Mouse (Mus musculus) hindbrain, embryonic 16.5 days (tissue): ENCODE measurements around the gene Akt2. TPM values are rescaled to one million over a fixed set of nuclear protein-coding genes. Genes with fewer than 3 reads are reported as not detected.

ENCODE experiments used
- ATAC-seq: fragments of 200-750 bp; cut with Nextera tagmentation; 2 replicates; pipeline ENCODE4 v1.8.0; 2017; ENCODE audit warnings: moderate TSS enrichment, moderate library complexity
- H3K27ac ChIP-seq: fragments of 300-500 bp; sonication (generic); 2 replicates; pipeline ENCODE4 v1.5.1; 2014; ENCODE audit warnings: low read depth, mild to moderate bottlenecking, control low read depth, low read length, moderate library complexity
- H3K27me3 ChIP-seq: fragments of 300-500 bp; sonication (generic); replicated peaks from 2 replicates; pipeline ENCODE4 v1.6.1; 2014; ENCODE audit warnings: low read length; ENCODE audit not compliant: control insufficient read depth, insufficient read depth
- H3K36me3 ChIP-seq: fragments of 300-500 bp; sonication (generic); 2 replicates; pipeline ENCODE4 v1.6.1; 2014; ENCODE audit warnings: mild to moderate bottlenecking, low read length, moderate library complexity, mixed read lengths; ENCODE audit not compliant: control insufficient read depth, insufficient read depth
- H3K4me1 ChIP-seq: fragments of 300-500 bp; sonication (generic); 2 replicates; pipeline ENCODE4 v1.6.1; 2014; ENCODE audit warnings: low read depth, low read length; ENCODE audit not compliant: control insufficient read depth, insufficient read depth
- H3K4me2 ChIP-seq: fragments of 300-500 bp; sonication (generic); 2 replicates; pipeline ENCODE4 v1.6.1; 2014; ENCODE audit warnings: mild to moderate bottlenecking, low read length, control low read depth, moderate library complexity
- H3K4me3 ChIP-seq: fragments of 300-500 bp; sonication (generic); 2 replicates; pipeline ENCODE4 v1.5.1; 2014; ENCODE audit warnings: mild to moderate bottlenecking, low read length, control low read depth, moderate library complexity
- H3K9ac ChIP-seq: fragments of 300-500 bp; sonication (generic); 2 replicates; pipeline ENCODE4 v1.6.1; 2014; ENCODE audit warnings: low read depth, mild to moderate bottlenecking, control low read depth, low read length, moderate library complexity
- H3K9me3 ChIP-seq: fragments of 300-500 bp; sonication (generic); 2 replicates; pipeline ENCODE4 v1.6.1; 2014; ENCODE audit warnings: mild to moderate bottlenecking, low read length, moderate library complexity; ENCODE audit not compliant: control insufficient read depth
- WGBS: fragments of 180-500 bp; shearing (Covaris S2); extraction: QIAGEN DNeasy Blood & Tissue Kit; methylation state at CpG from one replicate; pipeline ENCODE4 v1.1.7; 2014; 5-methylcytosine and 5-hydroxymethylcytosine counted together
- polyA plus RNA-seq: library from polyadenylated mRNA; unstranded; fragments of >200 nt; fragmentation: Nextera tagmentation; extraction: Ambion mirVana; gene quantifications from 2 replicates; pipeline ENCODE4 v1.2.1, GENCODE M21; 2015

The Akt2 gene
- polyA plus RNA-seq, 1 experiment from 2014 or later, result 63.0 TPM

GRCm38 (mm10) chr7:27609285-27609684, 17.9 kb downstream of the Akt2 start:
- 98% methylated on average over 4 of the region's 4 CpGs for WGBS
- ATAC-seq, result no peak

GRCm38 (mm10) chr7:27609688-27610087, 18.3 kb downstream of the Akt2 start:
- peaks cover 41% of the 10 kb centered on the region for H3K4me1 ChIP-seq
- no peaks in the 10 kb centered on the region for H3K9me3 ChIP-seq
- no peak overlapping the region for H3K27ac ChIP-seq
- 77% methylated on average over 2 of the region's 2 CpGs for WGBS
- no peak overlapping the region for H3K4me3 ChIP-seq
- ATAC-seq, result no peak
- H3K4me2 ChIP-seq, result no peak overlapping the region
- H3K27me3 ChIP-seq, result no peaks in the 10 kb centered on the region
- H3K9ac ChIP-seq, result no peak overlapping the region
- H3K36me3 ChIP-seq, result no peaks in the 10 kb centered on the region

More at GRCm38 (mm10) chr7:27609285-27609684, 17.9 kb downstream of the Akt2 start:
- Histone ChIP-seq H3K4me1 (peaks cover 41% of the 10 kb centered on the region), H3K36me3 (no peaks in the 10 kb centered on the region), H3K4me3 (no peak overlapping the region), H3K27ac (no peak overlapping the region), H3K27me3 (no peaks in the 10 kb centered on the region), H3K9me3 (no peaks in the 10 kb centered on the region), H3K4me2 (no peak overlapping the region), H3K9ac (no peak overlapping the region)

DNA sequence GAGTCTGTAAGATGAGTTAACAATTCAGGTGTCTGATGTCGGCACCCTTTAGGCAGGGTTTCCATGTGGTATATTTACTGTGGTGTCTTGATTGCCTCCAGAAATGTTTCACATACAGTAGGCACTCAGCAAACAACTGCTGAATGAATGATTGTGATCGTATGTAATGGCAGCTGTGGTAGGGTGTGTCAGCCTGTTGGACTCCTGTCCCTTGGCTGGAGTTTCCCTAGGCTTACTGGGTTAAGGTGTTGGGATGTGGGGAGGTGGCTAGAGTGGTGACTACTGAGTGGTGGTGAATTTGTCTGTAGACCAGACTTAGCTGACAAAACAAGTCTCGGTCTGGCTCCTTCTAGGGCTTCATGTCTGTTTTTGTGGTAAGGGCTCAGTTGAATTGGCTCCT, 19.0 kb downstream of the Akt2 start:
- Histone ChIP-seq H3K9me3 (no peaks in the 10 kb centered on the region), H3K27me3 (no peaks in the 10 kb centered on the region), H3K4me2 (no peak overlapping the region), H3K4me1 (peaks cover 38% of the 10 kb centered on the region), H3K27ac (peak overlapping the region; percentile 17; the same call in 1 of the 2 replicates), H3K36me3 (no peaks in the 10 kb centered on the region), H3K9ac (no peak overlapping the region), H3K4me3 (no peak overlapping the region)
- 86% methylated on average over 3 of the region's 3 CpGs for WGBS
- no peak for ATAC-seq

- no peak for ATAC-seq
- Histone ChIP-seq H3K4me1 (peaks cover 33% of the 10 kb centered on the region), H3K9ac (no peak overlapping the region), H3K27ac (no peak overlapping the region; the same call in 1 of the 2 replicates), H3K4me3 (no peak overlapping the region), H3K4me2 (no peak overlapping the region), H3K36me3 (no peaks in the 10 kb centered on the region), H3K27me3 (no peaks in the 10 kb centered on the region), H3K9me3 (no peaks in the 10 kb centered on the region)
- 85% methylated on average over 5 of the region's 5 CpGs for WGBS
Measured at GRCm38 (mm10) chr7:27610871-27611270, 19.5 kb downstream of the Akt2 start.

DNA sequence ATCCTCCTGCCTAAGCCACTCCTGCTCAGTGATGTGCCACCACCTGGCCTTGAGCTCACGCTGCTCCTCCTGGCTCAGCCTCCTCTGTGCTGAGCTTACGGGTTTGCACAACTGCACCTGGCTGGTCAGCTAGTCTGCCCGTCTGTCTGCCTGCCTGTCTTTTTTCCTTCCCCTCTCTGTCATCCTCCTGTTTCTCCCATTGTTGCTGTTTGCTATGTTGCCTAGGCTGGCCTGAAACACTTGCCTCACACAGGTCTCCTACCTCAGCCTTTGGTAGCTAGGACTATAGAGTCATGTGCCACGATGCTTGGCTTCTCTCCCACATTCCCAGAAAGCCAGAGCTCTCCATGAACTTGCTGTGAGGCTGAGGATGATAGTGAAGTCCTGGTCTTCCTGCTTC, 21.6 kb downstream of the Akt2 start:
- 48% methylated on average over 4 of the region's 4 CpGs for WGBS
- H3K27ac ChIP-seq, result peak overlapping the region; percentile 70; the same call in 1 of the 2 replicates
- no peaks in the 10 kb centered on the region for H3K9me3 ChIP-seq
- H3K27me3 ChIP-seq, result no peaks in the 10 kb centered on the region
- peaks cover 19% of the 10 kb centered on the region for H3K4me1 ChIP-seq
- peaks cover 5% of the 10 kb centered on the region; the same call in 1 of the 2 replicates for H3K36me3 ChIP-seq
- no peak overlapping the region for H3K4me2 ChIP-seq
- H3K9ac ChIP-seq, result peak overlapping the region; percentile 27
- H3K4me3 ChIP-seq, result no peak overlapping the region
- ATAC-seq, result no peak

DNA sequence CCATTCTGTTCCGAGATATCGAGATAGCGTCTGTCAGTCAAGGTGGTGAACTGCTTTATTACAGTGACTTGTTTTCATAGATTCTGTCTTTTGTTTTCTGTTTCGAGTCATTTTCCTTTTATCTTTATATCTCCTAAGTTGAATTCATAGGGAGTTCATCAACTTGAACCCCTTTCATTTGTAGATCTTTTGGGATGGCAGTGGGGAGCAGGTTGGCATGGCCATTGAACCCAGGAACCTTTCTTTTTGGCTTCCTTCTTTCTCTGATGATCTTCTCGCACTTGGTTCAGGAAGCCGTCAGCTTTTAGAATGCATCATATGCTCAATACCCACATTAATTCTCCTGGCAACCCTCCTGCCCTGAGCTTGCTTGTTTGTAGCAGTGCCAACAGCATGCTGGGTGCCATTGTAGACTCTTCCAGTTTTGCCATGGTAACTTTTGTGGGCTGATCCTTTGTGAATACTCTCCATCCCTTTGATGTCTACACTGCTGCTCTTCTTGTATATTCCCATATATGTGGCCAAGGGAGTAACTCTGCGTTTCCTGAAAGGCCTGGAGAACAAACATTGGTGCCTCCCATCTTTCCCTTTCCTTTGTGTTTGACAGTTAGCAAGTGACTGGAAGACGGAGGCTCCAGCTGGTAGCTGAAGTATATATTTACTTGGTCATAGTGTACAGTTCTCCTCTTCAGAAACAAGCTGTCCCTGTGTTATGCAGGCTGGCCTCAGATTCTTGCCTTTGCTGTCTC, 22.6 kb downstream of the Akt2 start:
- Histone ChIP-seq H3K4me1 (peaks cover 19% of the 10 kb centered on the region), H3K27ac (peak overlapping the region; percentile 64), H3K9me3 (no peaks in the 10 kb centered on the region), H3K36me3 (peaks cover 7% of the 10 kb centered on the region; the same call in 1 of the 2 replicates), H3K27me3 (no peaks in the 10 kb centered on the region), H3K4me2 (peak overlapping the region; percentile 19; the same call in 1 of the 2 replicates), H3K9ac (no peak overlapping the region; the same call in 1 of the 2 replicates), H3K4me3 (no peak overlapping the region)
- peak; percentile 87 for ATAC-seq
- 29% methylated on average over 8 of the region's 8 CpGs for WGBS

- no peaks in the 10 kb centered on the region for H3K4me1 ChIP-seq
- no peak for ATAC-seq
- no peaks in the 10 kb centered on the region for H3K27me3 ChIP-seq
- H3K4me2 ChIP-seq, result no peak overlapping the region
- no peak overlapping the region for H3K27ac ChIP-seq
- no peak overlapping the region for H3K9ac ChIP-seq
- H3K36me3 ChIP-seq, result peaks cover 18% of the 10 kb centered on the region
- WGBS, result 71% methylated on average over 6 of the region's 6 CpGs
- no peak overlapping the region for H3K4me3 ChIP-seq
- no peaks in the 10 kb centered on the region for H3K9me3 ChIP-seq
Measured at GRCm38 (mm10) chr7:27621028-27621427, 29.7 kb downstream of the Akt2 start.

DNA sequence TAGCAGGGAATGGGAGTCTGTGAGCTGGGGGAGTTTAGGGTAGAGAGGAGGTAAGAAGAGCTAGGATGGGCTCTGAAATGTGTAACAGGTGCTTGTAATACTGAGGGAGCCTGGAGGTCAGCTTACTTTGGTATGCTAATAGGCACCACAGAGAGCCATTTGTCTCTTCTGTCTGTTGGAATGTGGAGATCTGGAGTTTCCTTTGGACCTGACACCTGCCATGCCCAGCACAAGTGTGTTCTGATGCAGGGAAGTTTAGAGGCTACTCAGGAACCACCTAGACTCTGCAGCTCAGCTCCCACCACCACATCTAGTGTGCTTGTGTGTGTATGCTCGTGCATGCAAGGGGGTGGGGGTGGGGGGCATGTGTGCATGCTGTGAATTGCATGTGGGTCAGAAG, 30.9 kb downstream of the Akt2 start:
- no peak overlapping the region for H3K4me2 ChIP-seq
- no peak for ATAC-seq
- no peak overlapping the region for H3K4me3 ChIP-seq
- no peaks in the 10 kb centered on the region for H3K4me1 ChIP-seq
- WGBS, result 64% methylated on average over 1 of the region's 1 CpGs
- H3K27ac ChIP-seq, result no peak overlapping the region
- no peaks in the 10 kb centered on the region for H3K9me3 ChIP-seq
- no peak overlapping the region for H3K9ac ChIP-seq
- peaks cover 13% of the 10 kb centered on the region for H3K36me3 ChIP-seq
- no peaks in the 10 kb centered on the region for H3K27me3 ChIP-seq

- Histone ChIP-seq H3K36me3 (peaks cover 19% of the 10 kb centered on the region), H3K27ac (no peak overlapping the region), H3K4me3 (no peak overlapping the region), H3K9me3 (no peaks in the 10 kb centered on the region), H3K4me2 (no peak overlapping the region), H3K9ac (no peak overlapping the region), H3K27me3 (no peaks in the 10 kb centered on the region), H3K4me1 (no peaks in the 10 kb centered on the region)
- no peak for ATAC-seq
Measured at GRCm38 (mm10) chr7:27624967-27625366, 33.6 kb downstream of the Akt2 start.
